Mouse (Mus musculus): ENCODE results near the gene Olfr998.
"Not testable (repeated sequence)": the region's sequence is repeated elsewhere in the genome, so short reads cannot be mapped to it uniquely, and the experiment has no call there.

The Olfr998 gene

DNA sequence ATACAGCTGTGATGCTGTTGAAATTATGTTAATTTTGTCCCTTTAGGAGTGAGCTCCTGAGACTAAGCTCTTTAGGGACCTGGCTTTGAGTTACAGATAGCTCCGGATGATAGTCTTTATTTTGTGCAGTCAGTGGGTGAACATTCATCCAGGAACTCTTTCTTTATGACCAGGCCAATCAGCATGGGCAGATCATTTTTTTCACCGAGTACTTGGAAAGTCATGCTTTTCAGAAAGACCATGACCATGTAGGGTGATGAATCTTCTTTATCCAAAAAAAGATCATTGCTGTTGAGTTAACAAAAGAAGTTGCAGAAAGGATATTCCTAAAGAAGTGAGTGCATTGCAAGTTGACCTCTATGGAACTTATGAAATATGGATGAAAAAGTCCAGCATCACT, at the start of gene Olfr998:
Gene Olfr998 (plus strand): TSS at position 301 of the 400 bp plus-strand sequence.
- in situ Hi-C loops (cut with MboI): not testable (repeated sequence)

DNA sequence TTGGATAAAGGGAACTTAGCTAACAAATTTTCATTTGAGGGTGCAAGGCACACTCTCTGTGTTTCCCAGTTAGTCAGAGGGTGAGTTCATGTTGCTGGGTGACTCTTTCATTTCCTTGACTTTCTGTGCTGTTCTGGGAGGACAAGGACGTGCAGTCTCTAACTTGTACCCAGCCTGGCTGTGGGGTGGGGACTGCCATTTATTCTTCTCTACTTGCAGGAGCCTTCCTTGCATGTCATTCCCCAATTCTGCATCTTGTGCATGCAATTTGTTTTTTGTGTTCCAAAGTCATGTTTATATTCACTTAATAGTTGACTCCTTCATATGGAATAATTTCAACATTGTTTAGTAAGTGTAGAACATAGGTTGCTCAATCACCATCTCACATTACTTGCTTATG, 33.9 kb upstream of the Olfr998 start:
- in situ Hi-C loops (cut with MboI): no loop called here

DNA sequence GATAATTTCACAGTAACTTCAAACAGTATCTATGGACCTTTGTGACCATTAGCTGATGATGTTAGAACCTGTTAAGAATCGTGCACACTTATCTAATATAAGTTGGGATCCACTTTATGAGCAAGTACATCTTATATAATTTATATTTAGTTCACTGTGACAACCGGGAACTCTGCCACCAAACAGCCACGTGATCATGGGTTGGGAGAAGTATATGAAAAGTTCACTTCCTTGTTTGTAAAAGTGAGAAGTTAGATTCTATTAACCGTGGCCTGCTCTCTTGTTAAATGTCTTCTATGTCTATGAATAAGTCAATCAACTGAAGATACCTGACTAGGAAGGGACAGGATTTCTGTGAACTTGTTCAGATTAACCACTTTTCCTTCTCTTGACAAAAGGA, 28.5 kb upstream of the Olfr998 start:
- in situ Hi-C loops (cut with MboI): no loop called here

DNA sequence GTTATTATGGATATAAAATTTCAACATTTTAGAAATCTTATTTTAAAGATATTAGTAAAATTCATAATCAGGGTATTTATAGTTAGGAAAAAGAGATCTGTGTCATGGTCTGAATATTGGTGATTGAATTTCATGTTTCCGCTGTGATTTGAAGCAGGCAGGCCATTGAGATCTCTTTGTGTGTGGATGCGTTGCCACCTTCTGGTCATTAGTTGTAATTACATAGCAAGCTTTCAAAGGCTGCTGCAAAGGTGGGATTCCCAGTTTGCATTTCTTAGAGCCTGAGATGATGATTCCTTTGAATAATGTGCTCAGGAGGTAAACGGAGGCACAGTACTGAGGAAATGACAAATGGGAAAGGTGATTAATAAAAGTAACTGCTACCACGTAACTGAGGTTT, 27.6 kb upstream of the Olfr998 start:
- in situ Hi-C loops (cut with MboI): no loop called here

DNA sequence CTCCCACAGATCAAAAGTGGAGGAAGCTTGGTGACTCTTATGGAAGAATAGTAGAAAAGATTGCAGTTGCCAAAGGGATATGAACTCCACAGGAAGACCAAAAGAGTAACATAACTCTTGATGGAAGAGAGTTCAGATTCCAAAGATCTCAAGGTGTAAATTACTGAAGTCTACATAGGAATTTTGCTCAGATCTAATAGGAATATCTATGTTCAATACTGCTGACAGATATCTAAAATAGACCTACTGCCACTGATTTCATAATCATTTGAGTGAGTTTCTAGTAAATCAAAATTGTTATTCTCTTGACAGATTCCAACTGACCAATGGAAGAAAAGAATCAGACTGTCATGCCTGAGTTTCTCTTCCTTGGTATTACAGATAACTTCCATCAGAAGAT, 9.8 kb upstream of the Olfr998 start, which contains the start of gene Olfr996:
Gene Olfr996 (plus strand): TSS at position 301 of the 400 bp plus-strand sequence.
- in situ Hi-C loops (cut with MboI): no loop called here

DNA sequence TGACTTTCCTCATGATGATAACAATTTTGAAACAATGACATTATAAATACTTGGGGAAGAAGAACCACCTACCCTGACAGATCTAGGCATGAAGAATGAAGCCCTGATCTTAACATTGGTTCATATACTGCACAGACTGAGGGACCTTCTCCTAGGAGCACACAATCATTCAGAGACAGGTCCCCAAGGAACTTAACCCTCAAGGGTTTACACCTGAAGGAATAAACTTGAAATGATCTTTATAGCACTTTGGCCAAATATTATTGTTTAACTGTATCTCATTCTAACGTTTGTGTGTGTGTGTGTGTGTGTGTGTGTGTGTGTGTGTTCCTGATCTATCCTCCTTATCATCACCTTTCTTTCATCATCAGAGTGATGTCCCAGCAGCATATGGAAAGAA, 23.1 kb downstream of the Olfr998 start, which contains the start of gene Olfr1000:
Gene Olfr1000 (minus strand): TSS at position 101 of the 400 bp plus-strand sequence.
- in situ Hi-C loops (cut with MboI): no loop called here

Data from mature B cell (primary cell).